Mouse (Mus musculus) adrenal gland, adult 2 months (tissue): ENCODE results near the gene Usp6nl. TPM values are rescaled to one million over a fixed set of nuclear protein-coding genes. Genes with fewer than 3 reads are reported as not detected.
A peak's percentile ranks its signal among the peaks of the same experiment; 100 is the strongest.

Experiments
- DNase-seq: peaks from one replicate; pipeline ENCODE4 v3.0.0; 2021
- polyA plus RNA-seq: library from polyadenylated mRNA; depleted of rRNA; stranded (reverse); fragments of >200 nt; gene quantifications from 2 replicates; pipeline ENCODE4 v1.2.3, GENCODE M21; 2012
- total RNA-seq, 2 experiments: library from RNA; stranded (reverse); gene quantifications; 2 replicates each; pipeline ENCODE4 v1.2.3; 2021

The Usp6nl gene
- total and polyA plus RNA-seq, 3 experiments, result 5.9 to 42.0 (median 35.9) TPM

DNA sequence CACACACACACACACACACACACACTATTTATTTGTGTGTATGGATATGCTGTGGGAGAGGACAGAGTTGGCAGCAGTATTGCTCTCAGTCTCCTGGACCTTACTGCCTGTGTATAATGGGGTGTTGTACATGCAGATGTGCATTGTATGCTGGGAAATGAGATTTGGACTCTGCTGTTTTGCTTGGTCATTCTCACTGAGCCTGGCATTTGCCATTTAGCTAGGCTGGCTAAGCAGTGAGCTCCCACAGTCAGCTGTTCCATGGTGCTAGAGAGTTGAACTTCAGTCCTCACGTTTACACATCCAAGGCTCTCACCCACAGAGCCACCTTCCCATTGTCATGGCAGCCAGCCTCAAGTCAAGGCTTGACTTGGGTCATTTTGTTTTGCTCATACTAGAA, 90.2 kb downstream of the Usp6nl start:
- no peak for DNase-seq

DNA sequence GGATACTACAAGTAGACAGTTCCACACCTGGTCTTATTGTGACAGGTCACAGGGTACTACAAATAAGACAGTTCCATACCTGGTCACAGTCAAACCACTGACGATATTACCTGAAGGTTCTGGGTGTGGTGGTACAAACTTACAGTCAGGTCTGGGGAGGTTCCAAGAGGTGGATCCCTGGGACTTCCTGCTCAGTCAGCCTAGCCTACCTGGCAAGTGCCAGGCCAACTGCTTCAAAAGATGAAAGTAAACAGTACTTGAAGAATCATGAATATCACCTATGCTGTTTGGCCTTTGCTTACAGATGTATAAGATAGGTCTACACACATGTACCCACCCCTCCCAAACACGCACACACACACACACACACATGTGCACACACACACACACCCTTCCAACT, 91.3 kb downstream of the Usp6nl start:
- no peak for DNase-seq

DNA sequence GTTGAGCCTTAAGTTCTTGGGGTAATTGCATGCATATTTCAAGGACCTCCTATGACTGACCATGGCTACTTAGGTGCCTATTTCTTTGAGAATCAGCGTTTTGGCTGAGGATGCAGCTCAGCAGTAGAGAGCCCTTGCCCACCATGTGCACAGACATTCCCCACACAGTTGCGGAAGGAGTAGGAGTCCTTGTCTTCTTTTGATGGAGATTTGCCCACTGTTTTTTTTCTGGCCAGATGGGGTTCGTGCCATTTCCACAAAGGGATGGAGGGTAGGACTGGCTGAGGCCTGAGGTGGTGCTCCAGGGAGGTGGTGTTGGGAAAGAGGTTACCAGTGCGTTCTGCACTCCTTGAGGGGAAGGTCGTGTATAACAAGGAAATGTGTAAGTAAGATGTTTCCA, 91.9 kb downstream of the Usp6nl start:
- DNase-seq, result no peak

DNA sequence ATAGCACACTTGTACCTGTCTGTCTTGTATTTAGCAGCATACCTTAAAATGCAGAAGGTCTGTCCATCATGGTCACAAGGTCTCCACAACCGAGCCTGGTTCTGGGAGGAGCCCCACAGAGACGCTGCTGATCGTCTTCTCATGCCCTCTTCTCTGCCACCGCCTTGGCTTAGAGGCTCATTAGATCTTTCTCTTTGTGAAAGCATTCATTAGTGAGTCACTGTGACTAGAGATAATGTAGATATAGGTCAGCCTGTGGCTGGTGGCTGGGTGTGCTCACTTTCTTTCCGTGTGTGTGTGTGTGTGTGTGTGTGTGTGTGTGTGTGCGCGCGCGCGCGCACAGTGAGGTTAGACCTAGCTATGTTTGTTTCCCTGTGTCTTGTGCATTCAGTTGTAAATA, 94.7 kb downstream of the Usp6nl start:
- no peak for DNase-seq

DNA sequence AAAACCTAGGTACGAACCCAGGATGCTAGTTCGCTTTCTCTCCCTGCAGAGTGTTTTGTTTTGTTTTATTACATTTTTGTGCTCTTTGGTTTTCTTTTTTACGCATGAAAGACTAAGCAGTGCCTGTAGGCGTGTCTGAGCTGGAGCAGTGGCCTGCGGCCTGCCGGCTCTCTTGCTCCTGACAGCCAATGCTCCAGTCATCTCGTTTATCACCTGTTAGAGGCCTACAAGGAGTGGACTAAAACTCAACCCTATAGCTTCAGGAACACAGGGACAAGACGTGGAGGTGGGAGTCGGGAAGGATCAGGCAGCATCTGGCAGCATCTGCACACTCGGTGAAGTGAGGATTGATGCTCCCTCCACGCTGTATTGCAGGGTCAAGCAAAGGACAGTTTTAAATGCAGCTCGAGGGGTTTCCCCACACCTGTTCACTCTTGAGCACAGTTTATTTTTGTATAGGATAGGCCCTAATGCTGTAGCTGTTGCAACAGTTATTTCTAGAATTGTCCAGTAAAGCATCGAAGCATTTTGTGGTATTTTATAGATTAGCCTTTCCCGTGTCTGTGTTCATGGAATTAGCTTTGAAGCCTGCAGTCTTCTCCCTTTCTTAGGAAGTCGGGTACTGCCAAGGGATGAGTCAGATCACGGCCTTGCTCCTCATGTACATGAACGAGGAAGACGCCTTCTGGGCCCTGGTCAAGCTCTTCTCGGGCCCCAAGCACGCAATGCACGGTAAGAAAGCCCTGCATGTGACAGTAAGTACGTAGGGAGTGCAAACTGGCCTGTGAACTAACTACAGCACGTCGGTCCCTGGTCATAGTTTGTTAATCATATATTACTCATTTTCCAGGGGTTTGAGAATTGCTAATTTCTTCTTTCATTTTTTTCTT, 101.4 kb downstream of the Usp6nl start:
- DNase-seq, result peak; percentile 51

DNA sequence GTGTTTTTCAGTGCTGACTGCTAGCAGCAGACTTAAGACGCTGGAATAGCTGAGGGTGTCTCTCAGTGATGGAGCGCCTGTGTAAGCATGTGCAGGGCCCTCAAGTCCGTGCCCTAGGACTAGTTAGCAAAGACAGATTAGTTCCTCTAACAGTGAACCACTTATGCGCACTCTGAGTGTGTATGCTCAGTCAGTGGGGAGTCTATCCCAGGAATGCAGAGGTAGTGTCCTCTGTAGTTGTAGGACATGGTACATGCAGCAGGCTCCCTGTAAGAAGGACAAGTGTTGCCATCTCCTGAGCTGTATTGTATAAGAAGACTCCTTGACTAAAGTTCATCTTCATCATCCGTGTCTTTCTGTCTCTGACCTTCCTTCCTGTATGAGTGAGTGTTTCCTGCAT, 102.4 kb downstream of the Usp6nl start:
- no peak for DNase-seq

DNA sequence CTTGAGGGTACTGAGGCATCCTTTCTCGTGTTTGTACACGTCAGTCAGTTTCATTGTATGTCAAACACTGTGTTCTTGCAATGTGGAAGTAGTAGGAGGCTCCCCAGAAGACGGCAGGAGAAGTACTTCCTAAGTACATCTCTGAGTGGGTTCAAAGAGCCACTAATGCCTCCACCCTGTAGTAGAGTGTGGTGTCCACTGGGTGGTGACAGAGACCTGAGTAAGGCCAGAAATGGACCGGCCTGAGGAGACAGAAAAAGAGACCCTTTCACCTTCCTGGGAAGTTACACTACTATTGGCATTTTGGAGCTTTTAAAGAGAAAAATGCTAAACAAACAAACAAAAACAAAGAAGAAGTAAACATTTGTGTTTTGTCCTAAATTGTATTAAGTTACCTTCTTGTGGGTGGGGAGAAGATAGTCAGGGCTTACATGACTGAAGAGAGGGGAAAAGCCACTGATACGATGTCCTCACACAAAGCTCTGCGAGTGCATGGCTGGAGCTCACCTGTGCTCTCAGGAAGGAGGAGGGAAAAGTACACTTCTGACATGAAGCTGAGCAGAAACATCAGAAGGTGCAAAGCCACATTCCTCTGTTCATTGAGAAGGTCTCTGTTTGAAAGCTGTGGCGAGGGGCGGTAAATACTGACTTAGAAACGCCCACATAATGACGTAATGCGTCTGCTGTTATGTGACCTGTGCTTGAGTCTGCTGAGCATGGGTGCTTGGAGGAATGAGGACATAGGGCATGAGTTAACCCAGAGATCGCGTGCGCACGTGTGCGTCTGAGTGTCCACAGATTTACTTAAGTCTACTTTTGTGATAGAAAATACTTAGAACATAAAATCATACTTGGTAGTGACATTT, 113.9 kb downstream of the Usp6nl start:
- peak; percentile 26 for DNase-seq

DNA sequence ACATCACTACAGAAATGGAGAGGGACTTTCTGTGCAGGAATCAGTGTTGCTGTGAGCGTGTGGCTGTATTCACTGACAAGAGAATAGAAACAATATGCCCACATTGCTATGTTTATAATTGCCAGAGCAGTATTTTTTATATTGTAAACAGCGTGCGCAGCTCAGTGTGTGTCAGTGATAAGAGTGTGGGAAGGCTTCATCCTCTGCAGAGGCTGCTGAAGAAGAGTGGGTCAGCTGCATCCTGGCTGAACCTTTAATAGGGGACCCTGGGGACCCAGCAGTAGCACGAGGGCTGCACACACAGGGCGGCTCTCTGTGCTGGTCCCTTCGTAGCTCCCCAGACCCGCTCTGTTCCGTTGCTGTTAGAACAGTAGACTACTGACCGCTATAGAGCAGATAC, 119.2 kb downstream of the Usp6nl start:
- DNase-seq, result no peak

DNA sequence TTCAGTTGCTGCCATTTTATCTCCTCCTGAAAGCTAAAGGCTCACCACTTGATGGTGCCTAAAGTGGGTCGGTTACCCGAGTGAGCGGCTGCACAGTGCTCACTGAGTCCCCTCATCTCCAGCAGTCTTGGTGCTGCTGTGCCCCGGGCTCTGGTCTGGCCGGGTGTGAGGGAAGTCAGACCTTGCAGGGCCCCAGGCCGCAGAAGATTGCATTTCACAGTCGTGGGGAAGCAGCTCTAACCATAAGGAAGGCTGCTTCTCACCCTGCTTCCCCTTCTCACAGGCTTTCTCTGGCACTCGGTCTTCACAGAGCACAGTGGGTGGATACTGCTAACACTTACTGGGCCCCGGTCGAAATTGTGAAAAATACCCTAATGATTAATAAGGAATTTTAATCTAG, 119.8 kb downstream of the Usp6nl start:
- DNase-seq, result no peak

DNA sequence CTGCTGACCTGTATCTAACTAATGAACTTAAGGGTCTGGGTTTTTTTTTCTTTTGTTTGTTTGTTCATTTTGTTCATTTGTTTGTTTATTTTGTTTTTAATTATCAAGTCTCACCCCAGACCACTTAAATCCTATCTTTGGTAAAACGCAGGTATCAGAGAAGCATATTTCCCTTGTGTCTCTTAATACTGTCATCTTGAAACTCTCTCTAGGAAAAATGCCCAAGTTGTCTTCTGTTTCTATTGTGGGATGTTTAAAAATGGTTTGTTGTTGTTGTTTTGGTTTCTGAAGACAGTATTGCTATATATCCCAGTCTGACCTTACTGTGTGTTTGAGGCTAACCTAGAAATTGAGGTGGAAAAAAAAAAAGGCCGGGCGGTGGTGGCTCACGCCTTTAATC, 121.5 kb downstream of the Usp6nl start:
- DNase-seq, result no peak

DNA sequence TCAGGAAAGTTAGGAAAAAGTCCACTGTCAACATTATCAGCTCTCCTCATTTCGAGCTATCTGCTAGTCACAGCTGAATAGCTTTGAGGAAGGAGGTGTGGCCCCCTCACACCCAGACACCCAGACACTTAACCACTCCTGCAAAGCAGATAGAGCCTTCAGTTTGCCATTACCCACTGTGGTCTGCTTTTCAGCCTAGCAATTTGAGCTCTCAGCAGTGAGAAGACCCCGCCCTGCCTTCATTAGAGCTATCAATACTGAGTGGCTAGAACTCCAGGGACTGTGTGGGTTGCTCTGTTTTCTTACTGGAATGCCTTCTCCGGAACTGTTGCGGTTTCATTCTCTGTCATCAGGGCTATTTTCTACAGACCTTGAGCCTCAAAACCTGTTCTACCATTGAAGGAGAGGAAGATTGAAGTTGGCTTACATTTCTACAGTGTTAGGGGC, 122.3 kb downstream of the Usp6nl start:
- no peak for DNase-seq

DNA sequence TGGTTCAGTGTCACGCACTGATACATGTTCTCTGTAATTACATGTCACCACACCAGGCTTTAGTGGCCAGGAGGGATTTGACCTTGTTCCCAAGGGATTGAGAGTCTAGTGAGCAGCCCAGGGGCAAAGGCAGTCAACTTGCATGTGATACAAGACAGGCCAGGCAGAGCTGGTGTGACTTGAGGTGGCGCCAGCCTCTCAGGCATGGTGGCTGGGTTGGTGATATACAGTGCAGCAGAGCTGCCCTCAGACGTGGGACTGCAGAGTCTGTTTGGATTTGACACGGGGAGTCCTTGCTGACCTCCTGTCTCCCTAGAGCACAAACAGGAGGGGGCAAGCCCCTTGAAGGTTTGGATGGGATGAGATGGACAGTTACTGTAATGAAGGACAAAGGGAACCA, 123.4 kb downstream of the Usp6nl start:
- DNase-seq, result no peak

DNA sequence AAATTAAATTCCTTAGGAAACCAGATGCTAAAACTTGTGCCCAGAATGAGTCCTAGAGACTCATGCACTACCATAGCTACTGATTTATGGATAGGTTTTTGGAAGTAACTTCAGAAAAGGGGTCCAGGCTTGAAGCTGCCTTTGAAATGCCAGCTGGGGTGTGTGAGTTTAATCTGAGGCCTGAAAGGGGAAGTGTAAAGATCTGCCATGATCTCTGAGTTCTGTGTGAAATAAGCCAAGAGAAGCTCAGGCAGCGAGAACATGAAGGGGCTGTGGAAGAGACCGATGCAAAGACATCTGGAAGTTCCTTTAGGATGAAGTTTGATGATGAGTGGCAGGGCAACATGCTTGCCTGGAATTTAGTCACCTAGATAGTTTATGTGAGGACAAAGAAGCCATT, 126.4 kb downstream of the Usp6nl start:
- no peak for DNase-seq

DNA sequence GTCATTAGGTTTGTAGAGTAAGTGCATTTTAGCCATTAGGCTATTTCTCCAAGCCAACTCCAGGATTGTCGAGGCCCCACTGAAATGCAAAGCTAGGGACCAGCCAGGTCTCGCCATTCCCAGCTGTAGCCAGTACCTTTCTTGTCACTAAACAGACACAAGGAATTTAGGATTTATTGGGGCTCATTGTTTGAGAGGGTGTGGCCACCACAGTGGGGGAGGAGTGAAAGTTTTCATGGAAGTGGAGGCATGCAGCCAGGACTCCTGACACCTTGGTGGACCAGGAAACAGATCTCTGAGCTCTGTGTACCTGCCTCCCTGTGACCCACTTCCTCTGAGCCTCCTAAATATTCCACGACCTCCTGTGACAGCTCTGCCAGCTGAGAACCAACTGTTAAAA, 127.2 kb downstream of the Usp6nl start:
- no peak for DNase-seq

DNA sequence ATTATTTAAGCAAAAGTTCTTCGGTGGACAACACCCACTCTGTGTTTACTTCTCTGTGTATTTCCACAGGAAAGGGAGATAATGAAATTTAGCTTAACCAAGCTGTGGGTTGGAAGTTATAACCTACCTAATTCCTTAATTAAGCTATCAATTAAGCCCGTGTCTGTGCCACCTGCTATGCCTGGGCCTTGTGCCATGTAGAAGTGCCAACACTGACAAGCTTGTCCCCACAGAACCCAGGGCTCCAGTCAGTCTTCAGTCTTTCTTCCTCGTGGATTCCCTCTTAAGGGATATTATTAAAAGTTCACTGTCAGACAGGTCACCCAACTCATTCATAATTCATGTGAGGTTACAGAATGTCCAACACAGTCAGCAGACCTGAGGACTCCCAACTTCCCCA, 128.1 kb downstream of the Usp6nl start:
- DNase-seq, result no peak

DNA sequence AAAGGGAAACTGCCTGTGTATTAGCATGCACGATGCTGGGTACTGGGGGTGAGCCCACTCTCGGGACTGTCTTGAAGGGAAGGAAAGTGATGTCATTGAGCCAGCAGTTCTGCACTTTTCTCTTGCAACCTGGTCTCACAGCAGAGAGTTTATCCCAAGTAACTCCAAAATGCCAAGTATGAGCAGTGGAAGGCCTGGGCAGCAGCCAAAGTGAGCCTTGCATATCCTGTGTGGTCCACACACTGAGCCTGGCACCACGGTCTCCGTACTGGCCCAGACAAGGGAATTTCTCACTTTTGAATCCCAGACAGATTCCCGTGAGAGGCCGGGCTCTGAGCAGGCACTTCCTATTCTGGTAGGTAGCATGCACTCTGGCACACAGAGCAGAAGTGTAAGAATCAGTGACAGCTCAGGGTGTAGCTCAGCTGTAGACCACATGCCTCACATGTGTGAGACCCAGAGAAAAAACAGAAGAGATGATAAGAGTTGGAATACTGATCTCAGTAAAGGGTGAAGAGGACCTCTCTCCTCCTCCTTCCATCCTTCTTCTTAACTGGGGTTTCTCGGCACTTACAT, 132.6 kb downstream of the Usp6nl start:
- DNase-seq, result no peak

DNA sequence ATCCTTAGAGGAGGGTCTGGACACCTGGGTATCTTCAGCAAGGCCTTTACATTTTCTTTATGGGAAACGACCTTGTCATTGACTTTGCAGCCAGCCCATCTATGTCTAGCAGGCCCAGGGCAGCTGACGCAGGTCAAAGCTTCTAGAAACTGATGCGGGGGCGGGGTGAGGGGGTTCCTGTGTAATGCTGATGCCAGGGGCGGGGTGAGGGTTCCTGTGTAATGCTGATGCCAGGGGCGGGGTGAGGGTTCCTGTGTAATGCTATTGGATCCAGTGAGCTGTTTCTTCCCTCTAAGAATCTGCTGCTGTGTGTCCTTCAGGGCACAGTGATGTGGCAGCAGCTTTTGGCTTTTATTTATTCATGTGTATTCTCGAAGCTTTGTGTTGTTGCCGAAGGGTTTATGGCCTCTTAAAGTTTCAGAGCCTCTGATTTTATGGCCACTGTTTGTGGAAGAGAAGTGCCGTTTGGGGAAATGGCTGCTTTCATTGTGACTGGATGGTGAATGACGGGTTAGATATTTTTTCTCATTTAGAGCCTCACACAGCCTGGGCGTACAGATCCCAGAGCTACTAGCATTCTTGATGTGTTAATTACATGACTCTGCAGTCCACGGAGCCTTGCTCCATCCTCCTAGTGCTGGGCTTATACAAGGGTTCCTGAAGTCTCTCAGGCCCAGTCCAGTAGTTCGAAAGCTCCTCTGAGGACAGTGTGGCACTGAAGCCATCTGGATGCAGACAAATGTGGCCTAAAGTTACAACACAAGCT, 137.0 kb downstream of the Usp6nl start:
- no peak for DNase-seq

DNA sequence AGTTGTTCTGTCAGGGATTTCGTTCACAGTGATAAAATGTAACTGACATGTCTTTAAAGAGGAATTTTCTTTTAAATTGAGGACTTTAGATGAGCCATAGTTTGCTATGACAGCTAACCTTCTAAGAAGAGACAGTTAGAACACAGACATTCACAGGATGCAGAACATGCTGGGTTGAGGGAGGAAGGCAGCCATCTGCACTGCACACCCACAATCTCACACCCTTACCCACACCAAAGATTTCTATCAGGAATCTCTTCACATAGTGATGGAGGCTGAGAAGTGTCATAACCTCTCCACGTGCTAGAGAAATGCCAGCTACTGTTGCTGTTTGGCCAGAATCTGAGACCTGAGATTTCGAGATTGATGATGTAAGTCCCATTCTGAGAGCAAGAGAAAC, 139.8 kb downstream of the Usp6nl start:
- DNase-seq, result no peak

DNA sequence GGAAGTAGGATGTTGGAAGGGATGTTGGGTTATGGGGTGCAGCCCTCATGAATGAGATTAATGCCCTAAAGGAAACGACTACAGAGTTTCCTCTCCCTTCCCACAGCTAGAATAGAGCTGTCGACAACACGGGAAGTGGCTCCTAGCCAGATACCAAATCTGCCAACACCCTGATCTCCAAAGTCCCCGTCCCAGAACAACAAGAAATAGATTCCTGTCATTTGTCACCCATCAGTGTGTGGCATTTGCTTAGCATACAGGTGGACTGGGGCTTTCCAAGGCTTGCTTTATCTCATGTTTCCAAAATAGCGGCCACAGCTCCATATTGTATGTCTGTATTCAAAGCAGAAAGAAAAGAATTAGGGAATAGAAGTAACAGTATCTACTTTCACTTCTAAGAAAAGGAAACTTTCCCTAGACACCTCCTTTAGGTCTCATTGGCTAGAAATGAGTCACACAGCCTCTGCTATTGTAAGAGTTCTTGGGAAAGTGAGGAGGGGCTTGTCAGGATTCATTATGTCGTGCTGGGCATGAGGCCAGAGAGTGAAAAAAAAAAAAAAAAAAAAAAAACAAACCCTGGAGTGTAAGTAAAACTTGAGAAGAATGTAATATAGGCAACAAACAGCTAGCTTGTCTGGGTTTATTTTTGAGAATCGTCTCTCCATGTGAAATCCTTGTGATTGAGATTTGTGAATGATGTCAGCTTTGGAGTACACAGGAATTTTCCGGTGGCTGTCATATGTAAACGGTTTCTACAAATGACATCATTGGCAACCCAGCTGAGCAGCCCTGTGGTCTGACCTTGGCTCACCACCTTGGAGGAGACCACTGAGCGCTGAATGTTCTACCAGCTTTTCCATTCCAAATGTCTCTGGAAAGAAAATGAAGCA, 141.6 kb downstream of the Usp6nl start:
- DNase-seq, result peak; percentile 51

DNA sequence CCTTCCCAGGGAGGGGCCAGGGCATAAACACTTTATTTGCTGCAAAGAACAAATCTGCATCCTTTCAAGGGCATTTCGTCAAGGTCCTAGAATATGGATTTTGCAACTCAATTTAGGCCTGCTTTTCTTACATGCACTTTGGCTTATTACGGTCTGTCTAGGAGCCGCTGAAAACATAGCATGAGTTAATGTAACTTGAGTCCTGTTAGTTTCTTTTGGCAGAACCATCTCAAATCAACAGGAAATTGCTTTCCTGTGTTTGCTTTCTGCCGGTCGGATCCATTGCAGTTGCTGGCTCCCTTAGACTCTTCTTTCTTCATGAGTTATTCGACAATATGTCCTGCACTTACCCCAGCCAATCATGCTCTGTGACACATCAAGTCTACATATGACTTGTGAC, 143.9 kb downstream of the Usp6nl start:
- no peak for DNase-seq

DNA sequence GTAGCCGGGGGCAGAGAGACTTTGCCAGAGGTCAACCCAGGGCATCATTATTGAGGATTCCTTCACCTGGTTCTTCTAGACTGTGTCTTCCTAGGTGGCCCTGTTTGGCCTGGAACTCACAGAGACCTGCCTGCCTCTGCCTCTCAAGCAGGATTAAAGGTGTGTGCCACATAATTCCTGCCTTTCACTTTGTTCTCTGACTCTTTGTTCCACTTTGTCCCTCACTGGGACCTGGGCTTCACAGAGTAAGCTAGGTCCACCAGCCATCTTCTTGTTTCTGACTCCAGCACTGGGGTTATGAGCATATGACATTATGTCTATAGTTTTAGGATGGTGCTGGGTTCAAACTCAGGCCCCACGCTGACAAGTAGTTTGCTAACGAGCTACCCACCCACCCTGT, 144.9 kb downstream of the Usp6nl start:
- no peak for DNase-seq
